Mouse (Mus musculus) c-Kit-positive CD71-negative TER-119-negative erythroid progenitor cells, embryonic 14.5 days (primary cell): ENCODE results near the gene Plekhm3.
"Not testable (repeated sequence)": the region's sequence is repeated elsewhere in the genome, so short reads cannot be mapped to it uniquely, and the experiment has no call there.

Experiments used
- DNase-seq: peaks from one replicate; pipeline ENCODE4 v3.0.0-alpha.2; 2013; ENCODE audit warnings: low read depth

Gene Plekhm3

DNA sequence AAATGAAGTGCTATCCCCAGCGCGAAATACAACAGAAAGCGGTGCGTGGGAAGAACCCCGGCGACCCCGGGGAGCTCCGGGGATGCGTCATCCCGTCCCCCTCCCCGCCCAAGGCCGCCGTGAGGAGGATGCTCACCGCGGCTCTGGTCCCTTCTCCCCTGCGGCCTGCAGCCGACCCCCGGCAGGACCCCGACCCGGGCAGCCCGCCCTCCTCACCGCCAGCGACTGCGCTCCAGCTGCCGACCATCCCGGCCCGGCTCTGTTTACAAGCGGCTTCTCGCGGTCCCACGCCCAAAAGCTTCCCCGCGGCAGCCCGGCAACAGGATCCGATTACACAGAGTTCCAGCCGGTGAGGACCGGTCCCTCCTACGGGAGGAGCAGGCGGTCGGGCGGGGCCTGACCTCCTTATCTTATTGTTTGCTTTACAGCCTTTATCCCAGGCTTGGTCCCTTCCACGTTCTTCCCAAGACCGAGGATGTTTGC is at the start of gene Plekhm3:
TSS of gene Plekhm3 (minus strand) at position 346 of the 483 bp plus-strand sequence.
- peak; percentile 50 for DNase-seq

- no peak for DNase-seq
Measured at GRCm38 (mm10) chr1:65005575-65005974, 49.0 kb upstream of the Plekhm3 start.

DNA sequence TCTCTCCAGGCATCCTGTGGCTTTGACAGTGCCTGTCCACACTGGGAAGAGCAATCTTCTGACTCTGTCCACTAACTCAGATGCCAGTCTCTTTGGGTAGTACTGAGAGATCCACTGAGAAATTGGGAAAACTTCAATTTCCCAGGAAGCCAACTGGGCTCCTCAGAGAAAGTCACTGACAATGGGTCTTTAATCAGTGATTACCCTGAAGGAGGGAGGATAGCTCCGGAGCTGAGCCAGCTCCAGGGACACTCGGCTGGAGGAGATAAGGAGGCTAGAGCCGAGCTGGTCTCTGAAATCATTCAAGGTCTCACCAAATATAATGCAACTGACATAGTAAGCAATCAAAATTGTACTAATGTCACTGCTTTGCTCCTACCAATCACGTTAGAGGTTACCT is 47.9 kb upstream of the Plekhm3 start:
- no peak for DNase-seq

- DNase-seq = no peak
Measured at GRCm38 (mm10) chr1:64993206-64993605, 36.6 kb upstream of the Plekhm3 start.

DNA sequence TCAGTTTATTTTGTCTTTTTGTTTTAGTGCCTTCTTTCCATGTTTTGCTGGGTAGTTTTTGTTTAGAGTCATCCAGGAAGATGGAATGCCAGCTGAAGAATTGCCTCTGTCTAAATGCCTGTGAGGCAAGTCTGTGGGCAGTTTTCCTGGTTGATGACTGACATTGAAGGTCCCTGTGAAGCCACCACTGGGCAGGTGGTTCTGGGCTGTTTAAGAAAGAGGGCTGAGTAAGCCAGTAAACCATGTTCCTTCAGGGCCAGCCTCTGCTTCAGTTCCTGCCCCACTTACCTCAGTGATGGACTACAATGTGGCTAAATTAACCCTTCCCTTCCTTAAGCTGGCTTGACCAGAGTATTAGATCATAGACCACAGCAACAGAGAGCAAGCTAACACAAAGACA is 31.6 kb upstream of the Plekhm3 start:
- DNase-seq = no peak

DNA sequence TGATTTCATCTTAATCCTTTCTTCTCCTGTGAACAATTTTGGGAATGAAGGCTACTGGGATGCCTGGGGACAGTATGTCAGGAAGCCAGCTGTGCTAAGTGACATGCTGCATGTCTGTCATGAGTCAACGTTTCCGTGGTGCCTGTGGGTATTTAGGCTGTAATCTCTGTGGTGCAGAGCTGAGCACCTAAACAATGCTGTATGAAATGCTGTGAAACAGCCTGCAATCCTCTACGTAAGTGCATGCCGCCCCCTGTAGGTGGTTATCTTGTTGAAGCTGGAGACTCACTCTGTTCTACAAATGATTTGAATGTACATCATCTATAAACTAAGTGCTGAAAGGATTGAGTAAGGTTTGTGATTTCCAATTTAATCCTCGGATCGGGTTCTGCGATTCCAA is 29.5 kb upstream of the Plekhm3 start:
- DNase-seq = peak; percentile 57

GRCm38 (mm10) chr1:64983247-64983646 is 26.6 kb upstream of the Plekhm3 start:
- no peak for DNase-seq

- DNase-seq = no peak
Measured at GRCm38 (mm10) chr1:64978321-64978799, 21.7 kb upstream of the Plekhm3 start.

DNA sequence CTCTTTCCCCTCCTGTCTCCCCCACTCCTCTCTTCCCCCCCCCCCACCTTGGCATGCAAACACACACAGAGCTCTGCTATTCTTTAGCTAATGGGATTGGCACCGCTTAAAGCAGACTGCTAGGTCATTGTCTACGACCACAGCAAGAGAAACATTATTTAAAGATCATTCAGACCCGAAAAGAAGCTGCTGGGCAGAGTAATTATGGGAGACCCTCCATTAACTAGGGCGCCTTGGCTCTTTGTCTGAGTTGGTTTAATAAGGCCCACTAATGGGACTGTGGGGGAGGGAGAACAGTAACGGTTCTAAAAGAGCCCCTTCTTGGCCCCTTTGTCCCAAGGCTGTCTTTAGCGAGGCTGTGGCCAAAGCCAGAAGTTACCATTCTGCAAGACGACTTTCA is 18.7 kb upstream of the Plekhm3 start:
- no peak for DNase-seq

DNA sequence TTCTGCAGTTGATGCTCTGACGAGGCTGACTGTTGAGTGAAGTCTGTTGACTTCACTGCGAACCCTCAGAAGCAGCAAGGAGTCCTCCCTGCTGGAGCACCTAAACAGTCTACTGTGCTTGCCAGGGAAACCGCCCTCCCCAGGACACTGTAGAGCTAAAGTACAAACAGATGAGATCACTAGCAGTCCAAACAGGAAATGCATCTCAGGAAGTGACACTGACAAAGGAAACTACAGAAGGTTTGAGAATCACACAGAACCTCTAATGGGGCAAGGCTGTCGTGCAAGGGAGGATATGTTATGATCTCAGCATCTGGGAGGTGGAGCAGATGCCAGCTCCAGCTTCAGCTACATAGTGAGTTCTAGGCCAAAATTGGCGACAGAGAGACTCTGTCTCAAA is 14.1 kb upstream of the Plekhm3 start:
- DNase-seq = no peak

DNA sequence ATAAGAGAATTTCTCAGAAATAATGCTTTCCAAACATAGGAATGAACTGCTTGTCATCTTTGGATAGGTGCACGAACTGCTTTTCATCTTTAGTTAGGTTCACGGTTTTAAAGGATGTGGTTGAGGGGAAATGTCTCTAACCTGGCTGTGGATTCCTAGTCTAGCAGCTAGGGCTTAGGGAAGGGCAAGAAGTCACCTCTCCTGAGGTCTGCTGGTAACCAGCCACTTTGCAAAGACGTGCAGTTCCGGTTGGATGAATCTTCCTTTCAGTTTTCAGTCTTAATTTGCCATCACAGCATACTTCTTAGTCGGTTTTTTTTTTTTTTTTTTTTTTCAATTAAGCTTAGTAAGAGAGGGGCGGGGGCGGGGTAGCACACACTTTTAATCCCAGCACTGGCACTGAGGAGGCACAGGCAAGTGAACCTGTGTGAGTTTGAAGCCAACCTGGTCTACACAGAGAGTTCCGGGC is 431 bp upstream of the Plekhm3 start:
- DNase-seq = no peak

DNA sequence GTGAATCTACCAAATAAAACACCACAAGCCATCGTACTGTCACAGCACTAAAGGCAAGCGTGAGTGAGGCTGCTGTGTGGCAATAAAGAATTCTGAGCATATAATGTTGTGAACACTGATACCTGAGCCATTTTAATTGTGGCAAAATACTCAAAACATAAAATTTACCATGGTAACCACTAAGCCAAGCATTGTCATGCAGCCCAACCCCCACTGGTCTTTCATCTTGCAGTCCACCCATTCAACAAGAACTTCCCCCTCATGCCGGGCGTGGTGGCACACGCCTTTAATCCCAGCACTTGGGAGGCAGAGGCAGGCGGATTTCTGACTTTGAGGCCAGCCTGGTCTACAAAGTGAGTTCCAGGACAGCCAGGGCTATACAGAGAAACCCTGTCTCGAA is 1.8 kb downstream of the Plekhm3 start:
- DNase-seq = not testable (repeated sequence)

DNA sequence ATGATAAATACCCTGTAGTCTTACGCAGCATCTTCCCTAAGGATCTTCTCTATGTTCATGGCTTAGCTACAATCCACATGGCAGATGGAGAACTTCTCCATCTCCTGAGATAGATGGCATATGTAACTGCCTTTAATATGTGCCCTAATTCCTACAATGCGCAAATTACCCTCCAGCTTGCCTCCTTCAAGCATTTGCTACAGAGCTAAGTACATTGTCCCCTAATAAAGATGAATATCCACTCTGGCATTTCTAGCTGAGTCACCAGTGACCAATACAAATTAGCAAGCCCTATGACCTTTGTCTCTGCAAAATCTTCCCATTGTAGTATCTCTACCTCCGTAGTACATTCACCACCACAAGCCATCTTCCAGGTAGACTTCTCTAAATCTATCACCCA is 6.4 kb downstream of the Plekhm3 start:
- no peak for DNase-seq

DNA sequence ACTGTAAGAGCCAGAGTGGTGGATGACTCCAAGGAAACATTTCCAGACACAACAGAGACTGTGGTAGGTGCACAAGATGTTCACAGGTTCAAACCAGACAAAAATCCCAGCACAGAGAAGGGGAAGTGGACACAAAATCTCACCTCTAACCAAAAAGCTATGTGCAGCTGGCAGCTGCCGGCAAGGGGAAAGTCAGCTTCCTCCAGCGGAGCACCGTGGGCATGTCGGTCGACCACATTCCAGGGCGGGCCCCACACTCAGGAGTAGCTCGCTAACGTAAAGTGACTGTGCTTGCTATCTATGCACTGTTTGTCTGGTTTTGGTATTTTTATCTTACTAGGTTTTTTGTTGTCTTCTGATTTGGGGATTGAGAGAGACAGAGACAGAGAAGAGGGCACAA is 7.2 kb downstream of the Plekhm3 start:
- no peak for DNase-seq

- DNase-seq = no peak
Measured at GRCm38 (mm10) chr1:64946106-64946505, 10.5 kb downstream of the Plekhm3 start.

DNA sequence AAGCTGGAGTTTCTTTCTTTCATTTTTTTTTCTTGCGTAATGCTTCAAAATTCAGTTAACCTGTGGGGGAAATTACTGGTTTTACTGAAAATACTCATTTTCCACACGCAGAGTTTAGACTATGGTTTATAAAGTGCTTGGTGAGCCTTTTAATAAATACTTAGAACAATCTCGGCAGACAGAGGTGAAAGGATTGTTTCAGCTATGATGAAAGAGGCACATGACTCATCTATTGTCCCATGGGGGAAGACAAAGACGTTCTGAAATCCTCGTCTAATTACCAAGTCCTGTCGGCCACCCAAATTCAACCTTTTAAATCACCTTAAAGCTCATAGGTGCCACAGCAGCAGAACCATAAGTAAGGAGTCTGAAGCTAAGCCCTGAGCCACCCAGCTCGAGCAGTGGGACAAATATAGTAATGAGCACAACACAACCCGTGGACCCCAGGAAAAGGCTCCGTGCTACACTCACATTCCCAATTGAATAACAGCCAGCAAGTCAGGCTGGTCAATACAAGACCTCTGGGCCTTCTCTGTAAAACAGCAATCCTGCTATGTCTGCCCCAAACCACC is 11.3 kb downstream of the Plekhm3 start:
- DNase-seq = no peak

DNA sequence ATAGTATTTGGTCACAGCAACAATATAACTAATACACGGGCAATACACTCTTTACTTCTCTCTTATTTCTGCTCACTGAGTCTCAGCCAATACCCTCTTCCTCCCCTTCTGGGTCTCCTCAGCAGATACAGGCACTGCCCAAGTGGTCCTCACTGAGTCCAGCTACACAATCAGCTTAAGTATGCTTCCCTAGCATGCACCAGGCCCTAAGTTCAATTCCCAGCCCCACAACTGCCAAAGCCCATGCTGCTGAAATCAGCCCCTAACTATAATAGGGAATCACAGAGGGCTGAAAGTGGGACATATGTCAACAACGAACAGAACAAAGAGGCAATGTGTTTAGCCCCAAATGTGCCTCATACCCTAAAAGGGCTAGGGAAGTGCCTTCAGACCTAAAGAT is 11.9 kb downstream of the Plekhm3 start:
- no peak for DNase-seq

DNA sequence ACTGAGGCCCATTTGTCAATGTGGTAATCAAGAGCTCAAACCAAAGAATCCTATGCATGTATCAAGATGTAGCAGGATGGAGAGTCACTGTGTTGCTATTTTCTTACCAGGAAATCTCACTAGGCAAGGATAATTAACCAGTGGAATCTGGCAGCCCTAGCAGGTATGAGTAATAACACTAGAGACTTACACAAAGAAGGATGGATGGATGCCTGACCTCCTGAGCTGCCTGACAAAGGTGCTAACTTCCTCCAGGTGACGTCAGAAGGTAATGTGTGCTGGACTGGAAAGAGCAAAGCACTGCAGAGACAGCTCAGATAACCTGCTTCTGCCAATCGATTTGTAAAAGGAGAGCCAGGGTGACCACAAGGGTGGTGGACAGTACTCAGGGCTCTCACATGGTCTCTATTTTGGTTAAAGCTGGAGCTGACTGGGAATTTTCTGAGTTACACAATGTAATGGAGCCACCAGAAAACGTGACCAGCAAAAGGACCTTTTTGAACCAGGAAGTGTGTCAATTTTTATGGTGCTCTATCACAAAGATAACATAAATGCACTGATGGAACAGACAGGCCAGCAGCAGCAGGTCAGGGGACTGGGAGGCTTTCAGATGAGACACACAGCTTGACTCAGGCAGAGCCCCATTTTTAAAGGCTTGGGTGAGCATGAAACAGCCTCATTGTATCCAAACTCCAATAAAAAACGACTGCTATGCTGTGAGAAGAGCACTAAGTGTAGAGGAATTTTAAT is 14.4 kb downstream of the Plekhm3 start:
- DNase-seq = no peak

DNA sequence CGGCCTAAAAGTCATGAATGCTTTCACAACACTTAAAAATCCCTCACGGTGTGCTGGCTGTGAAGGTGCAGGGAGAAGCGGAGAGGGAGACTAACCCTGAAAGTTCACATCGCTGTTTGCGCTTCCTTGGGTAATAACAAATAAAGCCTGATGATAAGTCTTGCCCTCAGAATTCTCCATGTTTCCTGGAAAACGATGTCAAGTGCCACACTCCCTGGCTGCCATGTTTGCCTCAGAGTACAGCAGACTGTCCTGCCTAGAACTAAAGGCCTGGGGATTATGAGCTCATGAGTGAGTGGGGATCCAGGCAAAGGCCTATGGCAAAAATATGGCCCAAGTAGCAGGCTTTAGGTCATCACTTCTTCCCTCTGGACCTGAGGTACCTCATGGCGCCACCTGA is 17.7 kb downstream of the Plekhm3 start:
- DNase-seq = no peak

GRCm38 (mm10) chr1:64937692-64938091 is 18.9 kb downstream of the Plekhm3 start:
- DNase-seq = no peak

DNA sequence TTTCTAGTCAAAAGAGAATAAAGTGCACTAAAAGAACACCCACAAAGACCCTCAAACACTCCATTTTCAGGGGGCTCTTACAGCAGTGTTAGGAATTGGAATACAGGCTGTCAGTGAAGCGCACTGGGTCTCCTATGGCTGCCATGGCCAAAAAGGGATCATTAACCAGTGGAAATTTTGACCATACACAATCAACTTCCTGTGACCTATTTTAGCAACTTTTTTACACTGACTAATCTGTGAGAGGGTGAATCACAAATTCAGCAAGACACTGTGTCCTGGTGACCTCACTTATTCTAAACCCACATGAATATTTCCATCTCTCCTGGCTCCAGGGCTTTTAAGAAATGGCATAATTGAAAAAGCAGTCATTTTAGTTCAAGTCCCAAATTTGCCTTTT is 23.7 kb downstream of the Plekhm3 start:
- DNase-seq = no peak

DNA sequence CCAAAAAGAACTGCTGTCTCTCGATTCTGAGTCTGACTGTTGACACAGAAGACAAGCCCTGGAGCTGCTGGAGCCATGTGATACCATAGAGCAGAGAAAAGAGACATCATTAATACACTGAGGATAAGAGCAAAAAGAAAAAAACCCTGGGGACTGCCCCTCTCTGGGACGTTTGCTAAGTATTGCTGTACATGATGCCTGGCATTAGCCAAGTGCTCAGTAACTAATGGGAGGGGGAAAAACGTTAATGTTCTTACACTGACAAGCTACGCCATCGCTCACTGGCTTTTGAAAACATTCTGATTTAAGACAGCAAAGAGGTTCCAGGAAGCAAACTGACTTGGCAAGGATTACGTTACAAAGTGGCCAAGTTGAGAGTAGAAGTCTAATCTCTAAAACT is 26.5 kb downstream of the Plekhm3 start:
- no peak for DNase-seq

DNA sequence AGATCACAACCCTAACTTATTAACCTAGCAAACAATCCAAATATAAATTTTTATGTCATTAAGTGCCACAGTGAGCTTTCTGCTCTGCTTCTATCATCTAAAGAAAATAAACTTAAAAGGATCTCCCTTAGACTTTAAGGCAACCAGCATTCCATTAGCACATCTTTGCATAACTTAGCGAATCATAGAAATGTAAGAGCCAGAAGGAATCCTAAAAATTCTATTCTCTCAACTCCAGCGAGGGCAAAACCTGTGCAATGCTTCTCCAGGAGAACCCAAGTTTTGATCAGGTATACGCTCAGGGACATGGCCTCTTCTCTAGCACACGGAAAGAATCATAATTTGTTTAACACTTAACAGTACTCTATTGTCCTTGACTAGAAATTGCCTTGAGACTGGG is 27.0 kb downstream of the Plekhm3 start:
- DNase-seq = no peak

- DNase-seq = no peak
Measured at GRCm38 (mm10) chr1:64928542-64928941, 28.1 kb downstream of the Plekhm3 start.
